Mouse (Mus musculus) activated CD4-positive, CD25-positive, alpha-beta regulatory T cell (primary cell): ENCODE measurements around the gene Tcf12. TPM values are rescaled to one million over a fixed set of nuclear protein-coding genes. Genes with fewer than 3 reads are reported as not detected.

Experiments used
- polyA plus RNA-seq, 2 experiments: library from polyadenylated mRNA; unstranded; fragments of 100-300 nt; shearing (Covaris generic); gene quantifications; one replicate each; pipeline ENCODE4 v1.2.1; 2017

Tcf12 gene
- polyA plus RNA-seq = 10 to 100 TPM; 48.7 to 50.5 TPM

DNA sequence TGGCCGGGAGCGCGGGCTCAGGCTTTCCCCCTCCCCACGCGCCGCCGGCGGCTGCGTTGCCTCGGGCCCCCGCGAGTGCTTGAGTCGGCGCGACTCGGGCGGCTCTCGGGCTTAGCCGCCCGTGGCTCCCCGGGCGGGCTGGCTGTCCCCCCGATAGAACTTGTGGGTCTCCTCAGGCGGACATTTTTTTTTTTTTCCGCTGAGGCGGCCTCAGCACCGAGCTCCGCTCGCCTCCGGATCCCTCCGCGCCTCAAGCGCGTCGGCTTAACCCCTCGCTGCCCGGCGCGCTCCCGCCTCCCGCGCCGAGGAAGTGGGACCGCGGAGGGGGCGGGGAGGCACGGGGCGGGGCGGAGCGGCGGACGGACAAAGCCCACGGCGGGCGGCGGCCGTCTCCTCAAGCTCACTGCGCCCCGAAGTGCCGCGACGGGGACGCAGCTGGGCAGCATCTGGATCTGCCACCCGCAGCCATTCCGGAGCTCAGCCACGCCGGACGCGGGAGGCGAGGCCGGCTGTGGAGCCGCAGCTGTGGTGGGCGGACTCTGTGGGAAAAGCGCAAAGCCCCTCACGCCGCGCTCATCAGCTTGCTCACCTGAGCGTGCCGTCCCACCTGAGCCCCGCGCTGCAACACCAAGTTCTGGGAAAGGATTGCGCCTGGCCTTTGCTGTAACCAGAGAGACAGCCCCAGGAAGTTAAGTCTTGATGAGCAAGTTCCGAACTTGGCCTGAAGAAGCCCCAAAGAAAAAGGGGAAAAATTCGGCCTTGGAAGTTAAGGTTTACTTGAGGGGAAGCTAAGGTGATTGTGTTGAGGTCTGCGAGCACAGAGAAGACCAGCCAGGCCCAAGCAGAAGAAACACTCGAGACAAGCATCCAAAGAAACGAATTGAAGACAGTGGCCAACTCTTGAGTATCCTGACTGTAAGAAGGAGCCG is at the start of gene Tcf12:
Gene Tcf12 (minus strand): TSS at position 250 of the 929 bp plus-strand sequence.

Other genes with a start within 250 kb of the Tcf12 start
- gene Zfp280d, start 163.0 kb upstream of the Tcf12 start, polyA plus RNA-seq = 10 to 100 TPM; 55.6 to 58.7 TPM